Mouse (Mus musculus) heart, embryonic 14.5 days (tissue): ENCODE measurements around the gene Dpm3. TPM values are rescaled to one million over a fixed set of nuclear protein-coding genes. Genes with fewer than 3 reads are reported as not detected.
A peak's percentile ranks its signal among the peaks of the same experiment; 100 is the strongest.

Source experiments
- ATAC-seq: fragments of 200-750 bp; cut with Nextera tagmentation; 2 replicates; pipeline ENCODE4 v1.8.0; 2017; ENCODE audit warnings: low read depth, moderate TSS enrichment; ENCODE audit not compliant: insufficient number of reproducible peaks, insufficient read depth, low FRiP score
- H3K27ac ChIP-seq, 2 experiments: fragments of 200-500 bp in 1 of 2; fragments of 300-500 bp in 1 of 2; sonication (generic) in 1 of 2; replicated peaks in 1 of 2; 2 replicates each; pipeline ENCODE4 v1.5.1; 2012 to 2014; ENCODE audit warnings: low read depth in 2 of 2, low read length in 2 of 2, control low read depth in 1 of 2, mild to moderate bottlenecking in 1 of 2, mixed read lengths in 1 of 2; ENCODE audit not compliant: control insufficient read depth in 1 of 2, insufficient read depth in 1 of 2
- H3K27me3 ChIP-seq: fragments of 300-500 bp; sonication (generic); 2 replicates; pipeline ENCODE4 v1.6.1; 2014; ENCODE audit warnings: mild to moderate bottlenecking, low read length, control low read depth; ENCODE audit not compliant: control insufficient read depth, insufficient read depth
- H3K36me3 ChIP-seq: fragments of 300-500 bp; sonication (generic); 2 replicates; pipeline ENCODE4 v1.6.1; 2014; ENCODE audit warnings: mild to moderate bottlenecking, control low read depth, low read length, mixed read lengths; ENCODE audit not compliant: control insufficient read depth, insufficient read depth
- H3K4me1 ChIP-seq, 2 experiments: fragments of 200-500 bp in 1 of 2; fragments of 300-500 bp in 1 of 2; sonication (generic) in 1 of 2; 2 replicates each; pipeline ENCODE4 v1.6.1; 2012 to 2014; ENCODE audit warnings: low read length in 2 of 2, control low read depth in 1 of 2, mixed read lengths in 1 of 2; ENCODE audit not compliant: control insufficient read depth in 2 of 2, insufficient read depth in 2 of 2
- H3K4me2 ChIP-seq: fragments of 300-500 bp; sonication (generic); 2 replicates; pipeline ENCODE4 v1.6.1; 2014; ENCODE audit warnings: mild to moderate bottlenecking, low read length
- H3K4me3 ChIP-seq, 2 experiments: fragments of 200-500 bp in 1 of 2; fragments of 300-500 bp in 1 of 2; sonication (generic) in 1 of 2; 2 replicates each; pipeline ENCODE4 v1.5.1; 2012 to 2014; ENCODE audit warnings: low read length in 2 of 2, mild to moderate bottlenecking in 2 of 2, control low read depth in 1 of 2, low read depth in 1 of 2, moderate library complexity in 1 of 2; ENCODE audit not compliant: control insufficient read depth in 1 of 2, insufficient read depth in 1 of 2
- H3K9ac ChIP-seq: fragments of 300-500 bp; sonication (generic); 2 replicates; pipeline ENCODE4 v1.6.1; 2014; ENCODE audit warnings: mild to moderate bottlenecking, low read length
- H3K9me3 ChIP-seq: fragments of 300-500 bp; sonication (generic); 2 replicates; pipeline ENCODE4 v1.6.1; 2016; ENCODE audit warnings: low read length, control low read depth; ENCODE audit not compliant: control insufficient read depth
- WGBS: fragments of 180-500 bp; shearing (Covaris S2); extraction: QIAGEN DNeasy Blood & Tissue Kit; methylation state at CpG from one replicate; pipeline ENCODE4 v1.1.7; 2014; 5-methylcytosine and 5-hydroxymethylcytosine counted together
- polyA plus RNA-seq: library from polyadenylated mRNA; unstranded; fragments of >200 nt; fragmentation: Nextera tagmentation; extraction: Ambion mirVana; gene quantifications from 2 replicates; pipeline ENCODE4 v1.2.1, GENCODE M21; 2014

Gene Dpm3
- polyA plus RNA-seq, 1 experiment from 2014 or later = 97.9 TPM

GRCm38 (mm10) chr3:89250435-89251040, 8.6 kb upstream of the Dpm3 start:
- H3K4me2 ChIP-seq = no peak overlapping the region
- ATAC-seq = no peak
- peaks cover 13 to 23% of the 10 kb centered on the region in 2 experiments for H3K4me1 ChIP-seq
- WGBS = 16% methylated on average over 7 of the region's 7 CpGs
- no peak overlapping the region for H3K4me3 ChIP-seq
- peaks cover 3% of the 10 kb centered on the region; the same call in 1 of the 2 replicates for H3K27me3 ChIP-seq
- peak overlapping the region; percentile 24 to 42; a peak in 2 of 4 replicates for H3K27ac ChIP-seq
- H3K9me3 ChIP-seq = no peaks in the 10 kb centered on the region
- no peak overlapping the region for H3K9ac ChIP-seq
- peaks cover 11% of the 10 kb centered on the region for H3K36me3 ChIP-seq

- H3K4me3 ChIP-seq = 0 out of 4 replicates have a peak overlapping the region, but pooled peaks of 1 of the 2 experiments have one; percentile 6
- 9% methylated on average over 17 of the region's 17 CpGs for WGBS
- peak overlapping the region; percentile 42 for H3K4me2 ChIP-seq
- H3K27ac ChIP-seq = peak overlapping the region; percentile 56 to 83
- peaks cover 11% of the 10 kb centered on the region for H3K36me3 ChIP-seq
- 0 out of 2 replicates have a peak overlapping the region, but pooled peaks have one; percentile 18 for H3K9ac ChIP-seq
- H3K9me3 ChIP-seq = no peaks in the 10 kb centered on the region
- ATAC-seq = peak; percentile 66
- H3K4me1 ChIP-seq = peaks cover 13 to 17% of the 10 kb centered on the region in 2 experiments
- peaks cover 3% of the 10 kb centered on the region; the same call in 1 of the 2 replicates for H3K27me3 ChIP-seq
These were observed 7.7 kb upstream of the Dpm3 start for GRCm38 (mm10) chr3:89251365-89251895.

GRCm38 (mm10) chr3:89254994-89255393, 4.2 kb upstream of the Dpm3 start:
- no peak overlapping the region for H3K27ac ChIP-seq
- no peak for ATAC-seq

GRCm38 (mm10) chr3:89256177-89256576, 3.0 kb upstream of the Dpm3 start:
- peaks cover 3% of the 10 kb centered on the region; the same call in 1 of the 2 replicates for H3K27me3 ChIP-seq
- H3K36me3 ChIP-seq = no peaks in the 10 kb centered on the region
- peaks cover 4% of the 10 kb centered on the region in 2 experiments for H3K4me1 ChIP-seq
- no peaks in the 10 kb centered on the region for H3K9me3 ChIP-seq
- H3K27ac ChIP-seq = peak overlapping the region; percentile 16 to 28; a peak in 1 of 4 replicates
- no peak overlapping the region for H3K4me2 ChIP-seq
- ATAC-seq = peak; percentile 23
- H3K9ac ChIP-seq = no peak overlapping the region
- 44% methylated on average over 5 of the region's 5 CpGs for WGBS
- no peak overlapping the region for H3K4me3 ChIP-seq

More at GRCm38 (mm10) chr3:89254994-89255393, 4.2 kb upstream of the Dpm3 start:
- Histone ChIP-seq H3K4me3 (no peak overlapping the region), H3K36me3 (no peaks in the 10 kb centered on the region; the same call in 1 of the 2 replicates), H3K9me3 (no peaks in the 10 kb centered on the region), H3K27me3 (peaks cover 3% of the 10 kb centered on the region; the same call in 1 of the 2 replicates), H3K9ac (no peak overlapping the region), H3K4me1 (peaks cover 9 to 11% of the 10 kb centered on the region in 2 experiments), H3K4me2 (no peak overlapping the region)
- WGBS = 80% methylated on average over 5 of the region's 5 CpGs

- Histone ChIP-seq H3K27me3 (no peaks in the 10 kb centered on the region), H3K9ac (no peak overlapping the region), H3K4me1 (no peaks in the 10 kb centered on the region; a peak in 1 of 4 replicates), H3K4me2 (no peak overlapping the region), H3K9me3 (no peaks in the 10 kb centered on the region), H3K27ac (no peak overlapping the region), H3K4me3 (no peak overlapping the region), H3K36me3 (no peaks in the 10 kb centered on the region)
- no peak for ATAC-seq
- WGBS = 69% methylated on average over 3 of the region's 3 CpGs
These were observed 1.1 kb downstream of the Dpm3 start for GRCm38 (mm10) chr3:89260211-89260610.

- no peak overlapping the region for H3K4me2 ChIP-seq
- ATAC-seq = no peak
- no peaks in the 10 kb centered on the region for H3K36me3 ChIP-seq
- H3K27ac ChIP-seq = peak overlapping the region; percentile 41 to 42; a peak in 3 of 4 replicates
- H3K4me1 ChIP-seq = peaks cover 0 to 6% of the 10 kb centered on the region in 2 experiments; a peak in 2 of 4 replicates
- no peak overlapping the region for H3K9ac ChIP-seq
- whole genome bisulfite sequencing = 43% methylated on average over 10 of the region's 10 CpGs
- H3K27me3 ChIP-seq = no peaks in the 10 kb centered on the region
- H3K4me3 ChIP-seq = no peak overlapping the region
- H3K9me3 ChIP-seq = no peaks in the 10 kb centered on the region
These were observed 3.3 kb downstream of the Dpm3 start for GRCm38 (mm10) chr3:89262417-89262816.

- peak overlapping the region; percentile 94 for H3K9ac ChIP-seq
- ATAC-seq = 0 out of 2 replicates have a peak, but pooled peaks have one; percentile 52
- no peaks in the 10 kb centered on the region for H3K27me3 ChIP-seq
- peak overlapping the region; percentile 66 to 76 for H3K27ac ChIP-seq
- no peaks in the 10 kb centered on the region for H3K9me3 ChIP-seq
- peaks cover 10 to 36% of the 10 kb centered on the region in 2 experiments for H3K4me1 ChIP-seq
- peak overlapping the region; percentile 85 to 95 for H3K4me3 ChIP-seq
- peak overlapping the region; percentile 87 for H3K4me2 ChIP-seq
- H3K36me3 ChIP-seq = peaks cover 8% of the 10 kb centered on the region; the same call in 1 of the 2 replicates
- WGBS = under 1% methylated on average over 20 of the region's 20 CpGs
These were observed 7.3 kb downstream of the Dpm3 start for GRCm38 (mm10) chr3:89266439-89266893.
